Comparison of ENCODE assay signal across 19 mouse cellular contexts in the genomic region with DNA sequence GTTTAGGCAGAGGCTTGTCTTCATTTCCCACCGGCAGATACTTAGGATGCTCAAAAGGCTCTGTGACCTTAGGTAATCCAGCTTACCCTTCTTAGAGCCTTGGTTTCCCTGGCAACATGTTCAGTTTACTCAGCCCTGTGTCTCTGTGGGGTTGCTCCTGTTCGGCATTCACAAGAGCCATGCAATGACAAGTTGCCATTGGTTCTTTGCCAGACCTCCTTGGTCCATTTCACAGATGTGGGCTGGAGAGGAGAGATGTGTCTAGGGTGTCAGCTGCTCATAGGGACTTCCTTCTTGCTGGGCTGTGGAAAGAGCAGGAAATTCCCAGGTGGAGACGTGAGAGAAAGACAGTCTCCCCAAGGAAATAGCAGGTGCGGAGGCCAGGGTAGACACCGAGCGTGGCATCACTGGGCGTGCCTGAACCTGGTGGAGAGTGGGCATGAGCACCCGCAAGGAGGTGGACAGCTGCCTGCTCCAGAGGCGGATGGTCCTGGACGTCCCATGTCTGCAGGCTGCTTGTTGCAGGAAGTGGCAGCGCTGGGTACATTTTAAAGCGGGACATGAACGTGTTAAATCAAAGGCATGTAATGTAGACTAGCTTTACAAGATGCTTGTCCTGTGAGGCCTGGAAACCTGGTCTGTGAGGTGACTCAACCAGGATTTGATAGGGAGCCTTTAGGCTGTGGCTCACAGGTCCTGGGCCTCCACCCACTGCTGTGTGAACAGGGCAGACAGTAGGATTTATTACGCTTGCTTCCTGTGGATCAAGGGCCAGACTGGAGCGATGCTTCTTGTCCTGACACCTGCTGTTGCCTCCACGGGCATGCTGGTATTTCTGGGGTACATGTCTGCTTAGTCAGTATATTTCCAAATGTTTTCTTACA.
DNase-seq lines count a peak whose midpoint lies in the region; ATAC-seq and TF ChIP-seq lines count a peak whose summit lies in the region.
"Had no signal": no experiment of that assay in that cellular context is flagged by ENCODE, and none has a peak within 500 bp of the region (broad histone marks: within the 10 kb centered on the region; RNA-seq: fewer than 3 reads in every experiment).

No protein-coding gene starts in this region.

- H3K9me3 ChIP-seq in forebrain, embryonic 12.5 days: no peaks in the 10 kb centered on the region
- H3K9me3 ChIP-seq in forebrain, embryonic 10.5 days: no peaks in the 10 kb centered on the region
- H3K9me3 ChIP-seq in liver, embryonic 14.5 days (ENCODE audit: control insufficient read depth, low read length): no peaks in the 10 kb centered on the region
- H3K9me3 ChIP-seq in liver, embryonic 11.5 days (ENCODE audit: control insufficient read depth, low read length): no peaks in the 10 kb centered on the region
- no peaks in the 10 kb centered on the region for H3K9me3 ChIP-seq in liver, embryonic 15.5 days (replicated peaks)
- no peaks in the 10 kb centered on the region for H3K9me3 ChIP-seq in heart, embryonic 11.5 days (replicated peaks; ENCODE audit: control insufficient read depth, low read length)
- H3K9me3 ChIP-seq: embryonic facial prominence, embryonic 15.5 days; forebrain, embryonic 13.5 days; kidney, embryonic 15.5 days had no signal

- H3K9ac ChIP-seq in forebrain, embryonic 12.5 days: no peak overlapping the region
- no peak overlapping the region; the same call in 1 of the 2 replicates for H3K9ac ChIP-seq in liver, embryonic 14.5 days (replicated peaks)
- no peak overlapping the region for H3K9ac ChIP-seq in liver, embryonic 11.5 days (ENCODE audit: low read depth, low read length)
- no peak overlapping the region for H3K9ac ChIP-seq in liver, embryonic 15.5 days
- H3K9ac ChIP-seq in heart, embryonic 11.5 days (ENCODE audit: low read depth, low read length): no peak overlapping the region
- H3K9ac ChIP-seq: embryonic facial prominence, embryonic 15.5 days; forebrain, embryonic 13.5 days; kidney, embryonic 15.5 days had no signal

- no peak for TF ChIP-seq EP300 in liver, embryonic 14.5 days (IDR thresholded peaks at IDR 0.05; ENCODE audit: low read depth)

- no peaks in the 10 kb centered on the region for H3K27me3 ChIP-seq in forebrain, embryonic 12.5 days
- no peaks in the 10 kb centered on the region for H3K27me3 ChIP-seq in forebrain, embryonic 10.5 days (ENCODE audit: poor library complexity, severe bottlenecking)
- H3K27me3 ChIP-seq in liver, embryonic 14.5 days (ENCODE audit: control insufficient read depth, insufficient read depth, low read length): no peaks in the 10 kb centered on the region
- H3K27me3 ChIP-seq in liver, embryonic 11.5 days (replicated peaks; ENCODE audit: control insufficient read depth, insufficient read depth, low read length): no peaks in the 10 kb centered on the region
- no peaks in the 10 kb centered on the region for H3K27me3 ChIP-seq in Patski
- H3K27me3 ChIP-seq in liver, embryonic 15.5 days: no peaks in the 10 kb centered on the region
- no peaks in the 10 kb centered on the region for H3K27me3 ChIP-seq in heart, embryonic 11.5 days (ENCODE audit: control insufficient read depth, insufficient read depth, low read length)
- H3K27me3 ChIP-seq: embryonic facial prominence, embryonic 15.5 days; forebrain, embryonic 13.5 days; kidney, embryonic 15.5 days had no signal

- no peak for ATAC-seq in forebrain, embryonic 12.5 days (ENCODE audit: low FRiP score)
- no peak for ATAC-seq in liver, embryonic 14.5 days (ENCODE audit: insufficient read depth)
- no peak for ATAC-seq in liver, embryonic 11.5 days (replicated peaks; ENCODE audit: low FRiP score)
- peak; percentile 47 for ATAC-seq in Patski
- no peak for ATAC-seq in liver, embryonic 15.5 days (ENCODE audit: insufficient read depth)
- ATAC-seq in heart, embryonic 11.5 days (replicated peaks; ENCODE audit: insufficient number of reproducible peaks, low FRiP score, low TSS enrichment): no peak
- ATAC-seq: forebrain, embryonic 13.5 days; inflammation-experienced regulatory T-cells, adult 6 months had no signal

- no peak overlapping the region for H3K4me3 ChIP-seq in forebrain, embryonic 12.5 days (replicated peaks)
- no peak overlapping the region for H3K4me3 ChIP-seq in forebrain, embryonic 10.5 days
- H3K4me3 ChIP-seq in liver, embryonic 14.5 days (ENCODE audit: insufficient read depth in 1 of 2, low read depth in 2 of 2, low read length in 2 of 2): no peak overlapping the region
- H3K4me3 ChIP-seq in liver, embryonic 11.5 days (ENCODE audit: low read depth, low read length): no peak overlapping the region
- no peak overlapping the region for H3K4me3 ChIP-seq in liver, embryonic 15.5 days (replicated peaks)
- no peak overlapping the region for H3K4me3 ChIP-seq in heart, embryonic 11.5 days (ENCODE audit: low read depth, low read length)
- H3K4me3 ChIP-seq: embryonic facial prominence, embryonic 15.5 days; forebrain, embryonic 13.5 days; kidney, embryonic 15.5 days had no signal

- H3K36me3 ChIP-seq in forebrain, embryonic 12.5 days (replicated peaks): no peaks in the 10 kb centered on the region
- no peaks in the 10 kb centered on the region for H3K36me3 ChIP-seq in forebrain, embryonic 10.5 days (replicated peaks)
- H3K36me3 ChIP-seq in liver, embryonic 14.5 days (replicated peaks; ENCODE audit: control insufficient read depth, insufficient read depth, low read depth): no peaks in the 10 kb centered on the region
- H3K36me3 ChIP-seq in liver, embryonic 11.5 days (ENCODE audit: control insufficient read depth, insufficient read depth, low read length): no peaks in the 10 kb centered on the region
- no peaks in the 10 kb centered on the region for H3K36me3 ChIP-seq in liver, embryonic 15.5 days (replicated peaks)
- no peaks in the 10 kb centered on the region for H3K36me3 ChIP-seq in heart, embryonic 11.5 days (ENCODE audit: control insufficient read depth, insufficient read depth, low read length)
- H3K36me3 ChIP-seq: embryonic facial prominence, embryonic 15.5 days; kidney, embryonic 15.5 days had no signal

- in situ Hi-C loops in Patski (cut with MboI; ENCODE audit: low pct_unique_long_range_greater_than_20kb): no loop called here

- POLR2A ChIA-PET in Patski (lab: Charles Lee): no interaction called here

- no peak for TF ChIP-seq CTCF in liver, embryonic 14.5 days (IDR thresholded peaks at IDR 0.05; ENCODE audit: low read depth)
- TF ChIP-seq CTCF in Patski (IDR thresholded peaks at IDR 0.05): no peak

- peaks cover 5% of the 10 kb centered on the region; the same call in 1 of the 2 replicates for H3K4me1 ChIP-seq in forebrain, embryonic 12.5 days
- H3K4me1 ChIP-seq in forebrain, embryonic 10.5 days: peaks cover 4% of the 10 kb centered on the region; the same call in 1 of the 2 replicates
- peaks cover 44 to 46% of the 10 kb centered on the region in 2 experiments for H3K4me1 ChIP-seq in liver, embryonic 14.5 days (replicated peaks; ENCODE audit: control insufficient read depth in 2 of 2, insufficient read depth in 2 of 2, low read length in 1 of 2)
- peaks cover 40% of the 10 kb centered on the region for H3K4me1 ChIP-seq in liver, embryonic 11.5 days (replicated peaks; ENCODE audit: control insufficient read depth, insufficient read depth, low read length)
- H3K4me1 ChIP-seq in liver, embryonic 15.5 days (replicated peaks): peaks cover 78% of the 10 kb centered on the region
- peaks cover 27% of the 10 kb centered on the region for H3K4me1 ChIP-seq in heart, embryonic 11.5 days (ENCODE audit: control insufficient read depth, insufficient read depth, low read length)

- 84% methylated on average over 16 of the region's 16 CpGs for WGBS in forebrain, embryonic 12.5 days
- 88% methylated on average over 16 of the region's 16 CpGs for WGBS in forebrain, embryonic 10.5 days
- 85% methylated on average over 16 of the region's 16 CpGs for WGBS in liver, embryonic 14.5 days (ENCODE audit: insufficient replicate concordance)
- WGBS in liver, embryonic 11.5 days: 90% methylated on average over 16 of the region's 16 CpGs
- WGBS in liver, embryonic 15.5 days (ENCODE audit: insufficient replicate concordance): 83% methylated on average over 16 of the region's 16 CpGs
- 85% methylated on average over 16 of the region's 16 CpGs for WGBS in heart, embryonic 11.5 days (ENCODE audit: insufficient replicate concordance)

- no peak for DNase-seq in forebrain, embryonic 10.5 days (ENCODE audit: extremely low spot score, low spot score)
- no peak for DNase-seq in liver, embryonic 14.5 days (ENCODE audit: low read depth in 3 of 3, low spot score in 3 of 3)
- no peak for DNase-seq in liver, embryonic 11.5 days (ENCODE audit: low spot score)
- peak; percentile 43 for DNase-seq in Patski (ENCODE audit: low read depth, low spot score)
- DNase-seq in heart, adult 8-10 months (ENCODE audit: low spot score): no peak
- DNase-seq: adrenal gland, postnatal 25 days; cerebellum, postnatal 14 days; embryo, embryonic 11 days; heart, adult 18-20 months; layer of hippocampus, postnatal 36 days; right cerebral cortex, postnatal 25 days; thymus, postnatal 36 days had no signal

- H3K27ac ChIP-seq in forebrain, embryonic 12.5 days: 0 out of 2 replicates have a peak overlapping the region, but pooled peaks have one; percentile 56
- H3K27ac ChIP-seq in forebrain, embryonic 10.5 days: no peak overlapping the region
- H3K27ac ChIP-seq in liver, embryonic 14.5 days: peak overlapping the region; percentile 98; the same call in 1 of the 2 replicates
- H3K27ac ChIP-seq in liver, embryonic 11.5 days (ENCODE audit: low read depth, low read length): no peak overlapping the region
- peak overlapping the region; percentile 95; the same call in 1 of the 2 replicates for H3K27ac ChIP-seq in liver, embryonic 15.5 days (replicated peaks)
- no peak overlapping the region for H3K27ac ChIP-seq in heart, embryonic 11.5 days (ENCODE audit: low read depth, low read length)
- H3K27ac ChIP-seq: embryonic facial prominence, embryonic 15.5 days; forebrain, embryonic 13.5 days; kidney, embryonic 15.5 days had no signal

- CTCF ChIA-PET in Patski (lab: Charles Lee): no interaction called here

- H3K4me2 ChIP-seq in forebrain, embryonic 12.5 days: no peak overlapping the region
- no peak overlapping the region for H3K4me2 ChIP-seq in liver, embryonic 14.5 days (ENCODE audit: low read depth)
- no peak overlapping the region for H3K4me2 ChIP-seq in liver, embryonic 11.5 days
- no peak overlapping the region for H3K4me2 ChIP-seq in liver, embryonic 15.5 days
- H3K4me2 ChIP-seq in heart, embryonic 11.5 days: no peak overlapping the region
- H3K4me2 ChIP-seq: embryonic facial prominence, embryonic 15.5 days; forebrain, embryonic 13.5 days; kidney, embryonic 15.5 days had no signal

Comparison
In these comparisons a context has a peak if more than half of its experiments do, and no peak if none do; other contexts are left out.
1. H3K27ac ChIP-seq: peak in forebrain, embryonic 12.5 days (single experiment), liver, embryonic 14.5 days (single experiment) and liver, embryonic 15.5 days (single experiment); none in forebrain, embryonic 10.5 days (single experiment), liver, embryonic 11.5 days (single experiment) and heart, embryonic 11.5 days (single experiment).